Comparison of ENCODE assay signal across 17 mouse cellular contexts in genomic region chr11:75183917-75184570, GRCm38 (mm10). TPM values are rescaled to one million over a fixed set of nuclear protein-coding genes. Genes with fewer than 3 reads are reported as not detected.
DNase-seq lines count a peak whose midpoint lies in the region; ATAC-seq and TF ChIP-seq lines count a peak whose summit lies in the region.
"Had no signal": no experiment of that assay in that cellular context is flagged by ENCODE, and none has a peak within 500 bp of the region (broad histone marks: within the 10 kb centered on the region; RNA-seq: fewer than 3 reads in every experiment).

No protein-coding gene starts in this region.

- H3K9ac ChIP-seq in hindbrain, embryonic 13.5 days, result peak overlapping the region; percentile 43
- no peak overlapping the region for H3K9ac ChIP-seq in hindbrain, postnatal 0 days (replicated peaks; ENCODE audit: low read length)
- H3K9ac ChIP-seq in midbrain, embryonic 14.5 days (replicated peaks; ENCODE audit: low read length), result no peak overlapping the region; the same call in 1 of the 2 replicates
- H3K9ac ChIP-seq in midbrain, postnatal 0 days (replicated peaks; ENCODE audit: low read length, poor library complexity, severe bottlenecking), result no peak overlapping the region
- H3K9ac ChIP-seq in liver, embryonic 11.5 days (ENCODE audit: low read depth, low read length), result no peak overlapping the region
- H3K9ac ChIP-seq: embryonic facial prominence, embryonic 13.5 days; intestine, embryonic 15.5 days; kidney, embryonic 15.5 days; lung, embryonic 14.5 days had no signal

- no peaks in the 10 kb centered on the region for H3K27me3 ChIP-seq in hindbrain, embryonic 13.5 days
- H3K27me3 ChIP-seq in hindbrain, postnatal 0 days (ENCODE audit: insufficient read depth, low read length), result no peaks in the 10 kb centered on the region
- no peaks in the 10 kb centered on the region for H3K27me3 ChIP-seq in midbrain, embryonic 14.5 days (ENCODE audit: control insufficient read depth, insufficient read depth, low read length)
- no peaks in the 10 kb centered on the region for H3K27me3 ChIP-seq in midbrain, postnatal 0 days (ENCODE audit: insufficient read depth, low read length)
- H3K27me3 ChIP-seq in liver, embryonic 11.5 days (replicated peaks; ENCODE audit: control insufficient read depth, insufficient read depth, low read length), result no peaks in the 10 kb centered on the region
- H3K27me3 ChIP-seq: embryonic facial prominence, embryonic 13.5 days; intestine, embryonic 15.5 days; kidney, embryonic 15.5 days had no signal

- TF ChIP-seq CTCF in hindbrain, postnatal 0 days (IDR thresholded peaks at IDR 0.05; ENCODE audit: low read depth), result no peak
- no peak for TF ChIP-seq CTCF in midbrain, postnatal 0 days (IDR thresholded peaks at IDR 0.05)

- peak overlapping the region; percentile 58 for H3K27ac ChIP-seq in hindbrain, embryonic 13.5 days
- H3K27ac ChIP-seq in hindbrain, postnatal 0 days, result no peak overlapping the region
- 0 out of 2 replicates have a peak overlapping the region, but pooled peaks have one; percentile 20 for H3K27ac ChIP-seq in midbrain, embryonic 14.5 days (replicated peaks; ENCODE audit: low read depth, low read length)
- no peak overlapping the region for H3K27ac ChIP-seq in midbrain, postnatal 0 days (ENCODE audit: low read depth, low read length)
- no peak overlapping the region for H3K27ac ChIP-seq in liver, embryonic 11.5 days (ENCODE audit: low read depth, low read length)
- H3K27ac ChIP-seq: embryonic facial prominence, embryonic 13.5 days; forebrain, embryonic 10.5 days; intestine, embryonic 15.5 days; kidney, embryonic 15.5 days; macrophage had no signal

- WGBS in hindbrain, embryonic 13.5 days, result 87% methylated on average over 2 of the region's 2 CpGs
- 68% methylated on average over 2 of the region's 2 CpGs for WGBS in hindbrain, postnatal 0 days
- WGBS in midbrain, embryonic 14.5 days, result 85% methylated on average over 2 of the region's 2 CpGs
- WGBS in midbrain, postnatal 0 days, result 74% methylated on average over 2 of the region's 2 CpGs
- 81% methylated on average over 2 of the region's 2 CpGs for WGBS in liver, embryonic 11.5 days

- H3K4me3 ChIP-seq in hindbrain, embryonic 13.5 days, result no peak overlapping the region
- no peak overlapping the region for H3K4me3 ChIP-seq in hindbrain, postnatal 0 days (ENCODE audit: low read length)
- H3K4me3 ChIP-seq in midbrain, embryonic 14.5 days (replicated peaks; ENCODE audit: low read depth, low read length), result no peak overlapping the region
- no peak overlapping the region for H3K4me3 ChIP-seq in midbrain, postnatal 0 days (ENCODE audit: low read depth, low read length)
- no peak overlapping the region for H3K4me3 ChIP-seq in liver, embryonic 11.5 days (ENCODE audit: low read depth, low read length)
- H3K4me3 ChIP-seq: embryonic facial prominence, embryonic 13.5 days; forebrain, embryonic 10.5 days; intestine, embryonic 15.5 days; kidney, embryonic 15.5 days had no signal

- H3K4me2 ChIP-seq in hindbrain, embryonic 13.5 days, result no peak overlapping the region
- no peak overlapping the region for H3K4me2 ChIP-seq in hindbrain, postnatal 0 days (ENCODE audit: low read depth, low read length)
- no peak overlapping the region for H3K4me2 ChIP-seq in midbrain, embryonic 14.5 days (ENCODE audit: low read length)
- H3K4me2 ChIP-seq in midbrain, postnatal 0 days (ENCODE audit: low read depth, low read length, poor library complexity, severe bottlenecking), result no peak overlapping the region
- no peak overlapping the region for H3K4me2 ChIP-seq in liver, embryonic 11.5 days
- H3K4me2 ChIP-seq: embryonic facial prominence, embryonic 13.5 days; intestine, embryonic 15.5 days; kidney, embryonic 15.5 days; lung, embryonic 14.5 days had no signal

- no peaks in the 10 kb centered on the region for H3K9me3 ChIP-seq in hindbrain, embryonic 13.5 days
- no peaks in the 10 kb centered on the region for H3K9me3 ChIP-seq in hindbrain, postnatal 0 days (ENCODE audit: low read length)
- H3K9me3 ChIP-seq in midbrain, embryonic 14.5 days (ENCODE audit: control insufficient read depth, low read length), result no peaks in the 10 kb centered on the region
- no peaks in the 10 kb centered on the region for H3K9me3 ChIP-seq in midbrain, postnatal 0 days (ENCODE audit: low read length)
- no peaks in the 10 kb centered on the region for H3K9me3 ChIP-seq in liver, embryonic 11.5 days (ENCODE audit: control insufficient read depth, low read length)
- H3K9me3 ChIP-seq: embryonic facial prominence, embryonic 13.5 days; forebrain, embryonic 10.5 days; G1E; intestine, embryonic 15.5 days; kidney, embryonic 15.5 days had no signal

- H3K4me1 ChIP-seq in hindbrain, embryonic 13.5 days (replicated peaks), result peaks cover 47% of the 10 kb centered on the region
- peaks cover 3% of the 10 kb centered on the region; the same call in 1 of the 2 replicates for H3K4me1 ChIP-seq in hindbrain, postnatal 0 days (ENCODE audit: insufficient read depth, low read length)
- H3K4me1 ChIP-seq in midbrain, embryonic 14.5 days (ENCODE audit: control insufficient read depth, insufficient read depth, low read length), result peaks cover 3% of the 10 kb centered on the region
- no peaks in the 10 kb centered on the region for H3K4me1 ChIP-seq in midbrain, postnatal 0 days (ENCODE audit: insufficient read depth, low read length)
- H3K4me1 ChIP-seq in liver, embryonic 11.5 days (replicated peaks; ENCODE audit: control insufficient read depth, insufficient read depth, low read length), result 0 out of 2 replicates have a peak, but pooled peaks cover 3% of the 10 kb centered on the region

- peaks cover 33% of the 10 kb centered on the region for H3K36me3 ChIP-seq in hindbrain, embryonic 13.5 days
- peaks cover 16% of the 10 kb centered on the region for H3K36me3 ChIP-seq in hindbrain, postnatal 0 days (ENCODE audit: insufficient read depth, low read length)
- H3K36me3 ChIP-seq in midbrain, embryonic 14.5 days (ENCODE audit: control insufficient read depth, insufficient read depth, low read length), result peaks cover 17% of the 10 kb centered on the region
- peaks cover 32% of the 10 kb centered on the region for H3K36me3 ChIP-seq in midbrain, postnatal 0 days (ENCODE audit: insufficient read depth, low read length)
- H3K36me3 ChIP-seq in liver, embryonic 11.5 days (ENCODE audit: control insufficient read depth, insufficient read depth, low read length), result peaks cover 32% of the 10 kb centered on the region

- ATAC-seq in hindbrain, embryonic 13.5 days (ENCODE audit: low FRiP score), result no peak
- ATAC-seq in hindbrain, postnatal 0 days, result no peak
- no peak for ATAC-seq in midbrain, embryonic 14.5 days (ENCODE audit: low FRiP score, low TSS enrichment)
- no peak for ATAC-seq in midbrain, postnatal 0 days (ENCODE audit: low FRiP score)
- no peak for ATAC-seq in liver, embryonic 11.5 days (replicated peaks; ENCODE audit: low FRiP score)
- ATAC-seq: intestine, embryonic 15.5 days had no signal

- no peak for DNase-seq in hindbrain, postnatal 0 days (ENCODE audit: low spot score)
- no peak for DNase-seq in midbrain, embryonic 14.5 days
- DNase-seq in midbrain, postnatal 0 days (ENCODE audit: low spot score), result no peak
- peak; percentile 37 to 53 for DNase-seq in layer of hippocampus, postnatal 10 days (ENCODE audit: low spot score in 2 of 2)
- DNase-seq in right cerebral cortex, postnatal 36 days (ENCODE audit: low spot score in 2 of 2), result peak; percentile 70 to 86
- DNase-seq in liver, embryonic 11.5 days (ENCODE audit: low spot score), result no peak
- DNase-seq: adrenal gland, adult 8-10 months; cerebellum, adult 2 months; heart, postnatal 10 days; lung, embryonic 14.5 days had no signal

RNA-seq across cellular contexts. Expression of gene Ovca2, which starts 5.4 kb away (rescaled TPM):
- polyA plus RNA-seq in hindbrain, embryonic 13.5 days (2015; fragmentation: Nextera tagmentation; extraction: Ambion mirVana), result 17.0 and 18.2 TPM in 2 replicates
- total RNA-seq in hindbrain, postnatal 0 days (2014; rRNA removed), result 11.0 and 17.6 TPM in 2 replicates
- 11.7 and 15.7 TPM in 2 replicates for polyA plus RNA-seq in hindbrain, postnatal 0 days (2015; fragmentation: Nextera tagmentation; extraction: Ambion mirVana)
- polyA plus RNA-seq in midbrain, embryonic 14.5 days (2014; fragmentation: Nextera tagmentation; extraction: Ambion mirVana), result 15.4 and 20.2 TPM in 2 replicates
- 14.2 and 26.0 TPM in 2 replicates for total RNA-seq in midbrain, postnatal 0 days (2014; rRNA removed)
- 10.4 and 12.7 TPM in 2 replicates for polyA plus RNA-seq in midbrain, postnatal 0 days (2015; fragmentation: Nextera tagmentation; extraction: Ambion mirVana)
- total RNA-seq in layer of hippocampus, postnatal 10 days (2021), result 10 to 100 TPM; 10.1 to 11.1 TPM
- polyA plus RNA-seq in liver, embryonic 11.5 days (2014; fragmentation: Nextera tagmentation; extraction: Ambion mirVana), result 24.9 and 32.1 TPM in 2 replicates

RNA-seq across cellular contexts. Expression of gene Dph1, which starts 7.0 kb away (rescaled TPM):
- 14.4 and 15.5 TPM in 2 replicates for polyA plus RNA-seq in hindbrain, embryonic 13.5 days (2015; fragmentation: Nextera tagmentation; extraction: Ambion mirVana)
- total RNA-seq in hindbrain, postnatal 0 days (2014; rRNA removed), result 31.3 and 39.2 TPM in 2 replicates
- polyA plus RNA-seq in hindbrain, postnatal 0 days (2015; fragmentation: Nextera tagmentation; extraction: Ambion mirVana), result 13.5 and 13.6 TPM in 2 replicates
- polyA plus RNA-seq in midbrain, embryonic 14.5 days (2014; fragmentation: Nextera tagmentation; extraction: Ambion mirVana), result 13.7 and 14.8 TPM in 2 replicates
- total RNA-seq in midbrain, postnatal 0 days (2014; rRNA removed), result 17.4 and 19.9 TPM in 2 replicates
- 10.8 and 12.1 TPM in 2 replicates for polyA plus RNA-seq in midbrain, postnatal 0 days (2015; fragmentation: Nextera tagmentation; extraction: Ambion mirVana)
- total RNA-seq in layer of hippocampus, postnatal 10 days (2021), result 10 to 100 TPM; 20.8 to 21.1 TPM
- polyA plus RNA-seq in liver, embryonic 11.5 days (2014; fragmentation: Nextera tagmentation; extraction: Ambion mirVana), result 30.3 and 34.0 TPM in 2 replicates

RNA-seq across cellular contexts. Expression of gene Rtn4rl1, which starts 9.5 kb away (rescaled TPM):
- polyA plus RNA-seq in hindbrain, embryonic 13.5 days (2015; fragmentation: Nextera tagmentation; extraction: Ambion mirVana), result 6.2 and 8.0 TPM in 2 replicates
- total RNA-seq in hindbrain, postnatal 0 days (2014; rRNA removed), result 13.0 and 13.4 TPM in 2 replicates
- polyA plus RNA-seq in hindbrain, postnatal 0 days (2015; fragmentation: Nextera tagmentation; extraction: Ambion mirVana), result 9.9 and 10.7 TPM in 2 replicates
- polyA plus RNA-seq in midbrain, embryonic 14.5 days (2014; fragmentation: Nextera tagmentation; extraction: Ambion mirVana), result 16.5 and 17.4 TPM in 2 replicates
- total RNA-seq in midbrain, postnatal 0 days (2014; rRNA removed), result 15.4 and 18.5 TPM in 2 replicates
- polyA plus RNA-seq in midbrain, postnatal 0 days (2015; fragmentation: Nextera tagmentation; extraction: Ambion mirVana), result 16.2 and 17.5 TPM in 2 replicates
- 10 to 100 TPM; 54.5 to 58.5 TPM for total RNA-seq in layer of hippocampus, postnatal 10 days (2021)
- polyA plus RNA-seq in liver, embryonic 11.5 days (2014; fragmentation: Nextera tagmentation; extraction: Ambion mirVana), result 1.7 and 2.9 TPM in 2 replicates
- total RNA-seq: G1E had no signal
- polyA plus RNA-seq: G1E had no signal

RNA-seq across cellular contexts. Expression of gene Hic1, which starts 14.7 kb away (rescaled TPM):
- polyA plus RNA-seq in hindbrain, embryonic 13.5 days (2015; fragmentation: Nextera tagmentation; extraction: Ambion mirVana), result 3.4 TPM in 2 replicates
- 8.5 and 12.9 TPM in 2 replicates for total RNA-seq in hindbrain, postnatal 0 days (2014; rRNA removed)
- polyA plus RNA-seq in hindbrain, postnatal 0 days (2015; fragmentation: Nextera tagmentation; extraction: Ambion mirVana), result 1.7 TPM in 2 replicates
- polyA plus RNA-seq in midbrain, embryonic 14.5 days (2014; fragmentation: Nextera tagmentation; extraction: Ambion mirVana), result 0.66 and 0.92 TPM in 2 replicates
- total RNA-seq in midbrain, postnatal 0 days (2014; rRNA removed), result 7.1 and 8.0 TPM in 2 replicates
- 1.4 and 1.5 TPM in 2 replicates for polyA plus RNA-seq in midbrain, postnatal 0 days (2015; fragmentation: Nextera tagmentation; extraction: Ambion mirVana)
- 1 to 10 TPM; 3.3 to 6.1 TPM for total RNA-seq in layer of hippocampus, postnatal 10 days (2021)
- 2.7 and 3.2 TPM in 2 replicates for polyA plus RNA-seq in liver, embryonic 11.5 days (2014; fragmentation: Nextera tagmentation; extraction: Ambion mirVana)
- polyA plus RNA-seq: macrophage had no signal

Comparison
In these comparisons a context has a peak if more than half of its experiments do, and no peak if none do; other contexts are left out.
1. H3K27ac ChIP-seq: peak in hindbrain, embryonic 13.5 days (single experiment) and midbrain, embryonic 14.5 days (single experiment); none in hindbrain, postnatal 0 days (single experiment), midbrain, postnatal 0 days (single experiment) and liver, embryonic 11.5 days (single experiment).
2. DNase-seq: peak in layer of hippocampus, postnatal 10 days (2 of 2) and right cerebral cortex, postnatal 36 days (2 of 2); none in hindbrain, postnatal 0 days (single experiment), midbrain, embryonic 14.5 days (single experiment), midbrain, postnatal 0 days (single experiment) and liver, embryonic 11.5 days (single experiment).